Mouse (Mus musculus): ENCODE data around the gene AC129217.1. TPM values are rescaled to one million over a fixed set of nuclear protein-coding genes. Genes with fewer than 3 reads are reported as not detected.
A peak's percentile ranks its signal among the peaks of the same experiment; 100 is the strongest.
"Not testable (repeated sequence)": the region's sequence is repeated elsewhere in the genome, so short reads cannot be mapped to it uniquely, and the experiment has no call there.

AC129217.1 gene
- total RNA-seq, 2 experiments from 2014 or later = not detected

DNA sequence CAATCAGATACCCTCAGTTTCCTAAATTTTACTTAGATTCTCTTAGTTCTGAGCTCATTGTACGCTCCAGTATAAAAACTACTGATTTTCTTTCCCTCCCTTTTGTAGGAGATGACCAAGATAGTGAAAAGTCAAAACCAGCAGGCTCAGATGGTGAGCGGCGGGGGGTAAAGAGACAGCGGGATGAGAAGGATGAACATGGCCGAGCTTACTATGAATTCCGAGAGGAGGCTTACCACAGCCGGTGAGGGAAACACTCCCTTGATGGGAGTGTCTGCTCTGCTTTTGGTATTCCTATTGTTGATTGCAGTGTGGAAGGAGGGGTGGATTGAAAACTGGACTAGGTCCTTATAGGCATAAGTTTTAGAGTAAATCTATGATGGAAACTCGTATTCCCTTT, 6.9 kb upstream of the AC129217.1 start:
- no peak for ATAC-seq (replicated peaks; ENCODE audit: poor library complexity)

DNA sequence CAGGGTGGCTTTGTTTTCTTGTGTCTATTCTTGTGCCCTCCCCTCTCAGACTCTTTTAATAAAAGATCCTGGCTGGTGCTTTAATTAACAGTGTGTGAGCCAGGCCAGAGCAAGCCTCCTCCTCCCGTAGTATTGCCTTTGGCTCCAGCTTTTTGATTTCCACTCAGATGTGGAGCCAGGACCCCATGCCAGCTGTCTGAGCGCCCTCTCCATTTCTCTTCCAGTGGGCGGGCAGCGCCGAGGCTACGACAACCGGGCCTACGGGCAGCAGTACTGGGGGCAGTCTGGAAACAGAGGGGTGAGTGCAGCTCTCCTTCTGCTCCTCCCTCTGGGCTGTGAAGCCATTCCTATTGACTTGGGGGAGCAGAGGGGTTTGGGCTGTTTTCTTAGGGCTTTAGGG, 1.1 kb downstream of the AC129217.1 start:
- ATAC-seq (replicated peaks; ENCODE audit: poor library complexity) = no peak

DNA sequence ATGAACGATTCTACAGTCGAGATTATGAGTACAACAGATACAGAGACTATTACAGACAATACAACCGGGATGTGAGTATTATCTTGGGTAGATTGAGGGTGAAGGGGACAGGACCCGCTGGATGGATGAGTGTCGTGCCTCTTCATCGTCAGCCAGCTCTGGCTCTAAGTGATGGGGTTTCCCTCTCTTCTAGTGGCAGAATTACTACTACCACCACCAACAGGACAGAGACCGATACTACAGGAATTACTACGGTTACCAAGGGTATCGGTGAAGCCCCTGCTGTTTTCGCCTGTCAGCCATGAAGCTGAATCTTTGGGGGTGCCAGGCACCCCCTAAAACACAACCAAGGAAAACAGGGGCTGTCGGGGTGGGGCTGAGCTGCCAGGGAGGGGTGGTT, 1.7 kb downstream of the AC129217.1 start:
- ATAC-seq (replicated peaks; ENCODE audit: poor library complexity) = 0 out of 2 replicates have a peak, but pooled peaks have one; percentile 27

DNA sequence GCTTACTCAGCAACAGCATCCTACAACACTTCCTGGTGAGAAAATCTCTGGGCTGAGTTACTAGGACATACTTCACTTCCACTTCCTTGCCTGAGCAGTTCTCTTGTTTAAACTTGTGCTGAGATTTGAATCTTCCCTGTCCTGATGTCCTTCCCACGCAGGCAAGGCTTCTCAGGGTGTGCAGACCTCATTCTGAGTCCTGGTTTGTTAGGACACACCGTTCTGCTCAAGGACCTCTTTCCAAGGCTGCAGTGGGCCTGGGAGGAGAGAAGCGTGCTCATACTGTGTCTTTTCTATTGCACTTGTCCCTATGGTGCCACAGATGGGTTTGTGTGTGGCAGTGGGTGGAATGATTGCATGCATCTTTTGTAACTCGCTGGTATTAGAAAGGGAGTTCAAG, 3.4 kb downstream of the AC129217.1 start:
- ATAC-seq (replicated peaks; ENCODE audit: poor library complexity) = no peak

DNA sequence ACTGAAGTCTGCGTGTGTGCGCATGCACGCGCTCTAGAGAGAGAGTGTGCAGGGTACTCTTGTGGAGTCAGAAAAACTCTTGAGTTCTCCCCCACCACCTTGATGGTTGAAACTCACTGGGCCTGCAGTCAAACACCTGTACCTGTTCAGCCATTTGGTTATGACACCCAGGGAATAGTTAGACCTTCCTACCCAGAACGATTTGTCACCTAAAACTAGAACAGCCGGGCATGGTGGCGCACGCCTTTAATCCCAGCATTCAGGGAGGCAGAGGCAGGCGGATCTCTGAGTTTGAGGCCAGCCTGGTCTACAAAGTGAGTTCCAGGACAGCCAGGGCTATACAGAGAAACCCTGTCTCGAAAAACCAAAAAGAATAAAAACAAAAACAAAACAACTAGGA, 6.8 kb downstream of the AC129217.1 start:
- not testable (repeated sequence) for ATAC-seq (replicated peaks; ENCODE audit: poor library complexity)

DNA sequence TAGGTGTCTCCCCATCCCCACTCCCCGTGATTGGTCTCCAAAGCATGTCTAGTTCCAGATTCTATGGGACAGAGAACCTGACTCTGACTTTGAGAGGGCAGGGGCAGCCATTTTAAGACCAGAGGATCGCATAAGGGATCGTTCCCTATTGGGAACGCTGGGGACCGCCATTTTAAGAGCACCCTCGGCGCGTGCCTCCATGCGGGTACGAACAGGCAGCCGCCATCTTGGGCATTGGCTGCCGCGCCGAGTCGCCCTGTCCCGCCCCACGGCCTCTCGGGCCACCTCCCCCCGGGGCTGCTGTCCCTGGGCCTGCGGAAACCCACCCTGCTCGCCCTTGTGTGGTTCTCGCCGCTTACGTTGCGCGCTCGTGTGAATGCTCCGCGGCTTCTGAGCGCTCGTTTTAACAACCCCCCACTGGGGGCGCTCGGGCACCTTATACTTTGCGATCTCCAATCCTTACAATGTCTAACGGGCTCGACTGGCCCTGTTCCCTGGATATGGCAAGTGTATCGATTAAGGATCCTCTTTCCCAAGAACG, 7.7 kb downstream of the AC129217.1 start, which contains the start of gene Bscl2:
TSS of gene Bscl2 (plus strand) at position 217 of the 541 bp plus-strand sequence.
- peak; percentile 83 for ATAC-seq (replicated peaks; ENCODE audit: poor library complexity)

DNA sequence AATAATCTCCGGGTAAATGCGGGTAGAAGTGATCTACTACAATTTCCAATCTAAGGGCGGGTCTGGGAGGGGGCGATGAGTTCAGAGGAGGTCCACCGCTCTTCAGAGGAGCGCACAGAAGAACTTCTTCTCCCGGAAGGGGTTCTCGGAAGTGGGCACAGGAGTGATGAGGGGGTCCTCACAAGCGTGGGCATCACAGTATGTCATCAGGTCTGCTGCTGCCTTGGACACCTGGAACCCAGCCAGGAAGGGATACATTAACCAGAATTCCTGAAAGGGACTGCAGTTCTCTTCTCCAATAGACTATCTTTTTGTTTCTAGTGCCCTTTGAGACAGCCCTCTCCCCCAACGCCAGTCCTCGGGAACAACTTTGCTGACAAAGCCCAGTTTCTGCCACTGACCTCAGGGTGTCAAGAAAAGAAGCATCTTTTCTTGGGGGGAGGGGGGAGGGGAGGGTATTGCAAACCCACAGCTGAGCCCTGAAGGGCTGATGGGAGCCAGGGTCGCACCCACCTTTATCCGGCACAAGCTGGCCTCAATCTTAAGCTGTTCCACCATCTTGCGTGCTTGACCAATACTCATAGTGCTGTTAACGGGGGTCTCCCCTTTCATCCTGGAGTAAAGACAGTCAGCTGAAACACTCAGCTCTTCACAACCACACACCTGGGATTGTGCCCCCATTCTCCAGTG, 8.6 kb downstream of the AC129217.1 start:
- ATAC-seq (replicated peaks; ENCODE audit: poor library complexity) = peak; percentile 5; the same call in 1 of the 2 replicates

DNA sequence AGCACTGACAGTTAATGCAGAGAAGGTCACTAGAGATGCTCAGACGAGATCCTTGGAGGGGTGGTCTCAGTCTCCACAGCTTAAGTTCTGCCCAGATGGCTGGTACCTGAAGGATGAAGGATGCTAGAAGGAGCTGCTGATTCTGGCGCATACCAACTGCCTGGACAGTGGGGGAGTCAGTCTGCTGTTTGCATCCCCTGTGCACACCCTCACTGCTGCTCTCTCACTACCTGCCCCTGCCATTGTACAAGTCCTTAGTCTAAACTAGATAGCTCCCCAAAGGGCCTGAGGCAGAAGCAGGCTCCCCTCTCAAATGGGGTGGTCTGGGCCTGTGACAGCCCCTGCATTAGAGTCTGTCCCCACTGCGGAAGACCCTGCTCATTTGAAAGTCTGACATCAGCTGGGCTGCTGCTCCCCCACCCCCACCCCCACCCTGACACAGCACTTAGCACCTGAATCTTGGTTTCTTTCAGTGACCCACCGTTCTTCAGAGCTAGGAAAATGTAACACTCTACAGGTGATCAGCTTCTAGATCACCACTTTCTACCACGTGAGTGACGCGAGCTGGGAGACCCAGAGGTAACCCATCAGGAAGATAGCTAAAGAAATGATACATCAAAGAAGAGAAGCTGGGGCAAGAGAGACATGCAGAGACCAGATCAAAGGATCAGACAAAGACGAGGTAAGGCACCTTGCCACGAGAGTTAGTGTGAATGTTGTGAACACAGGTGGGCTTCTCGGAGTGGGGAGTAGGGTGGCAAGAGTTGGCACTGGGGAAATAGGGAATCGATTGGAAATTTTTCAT, 9.7 kb downstream of the AC129217.1 start, which contains the start of gene Gng3:
TSS of gene Gng3 (minus strand) at position 92 of the 805 bp plus-strand sequence.
- no peak for ATAC-seq (replicated peaks; ENCODE audit: poor library complexity)

DNA sequence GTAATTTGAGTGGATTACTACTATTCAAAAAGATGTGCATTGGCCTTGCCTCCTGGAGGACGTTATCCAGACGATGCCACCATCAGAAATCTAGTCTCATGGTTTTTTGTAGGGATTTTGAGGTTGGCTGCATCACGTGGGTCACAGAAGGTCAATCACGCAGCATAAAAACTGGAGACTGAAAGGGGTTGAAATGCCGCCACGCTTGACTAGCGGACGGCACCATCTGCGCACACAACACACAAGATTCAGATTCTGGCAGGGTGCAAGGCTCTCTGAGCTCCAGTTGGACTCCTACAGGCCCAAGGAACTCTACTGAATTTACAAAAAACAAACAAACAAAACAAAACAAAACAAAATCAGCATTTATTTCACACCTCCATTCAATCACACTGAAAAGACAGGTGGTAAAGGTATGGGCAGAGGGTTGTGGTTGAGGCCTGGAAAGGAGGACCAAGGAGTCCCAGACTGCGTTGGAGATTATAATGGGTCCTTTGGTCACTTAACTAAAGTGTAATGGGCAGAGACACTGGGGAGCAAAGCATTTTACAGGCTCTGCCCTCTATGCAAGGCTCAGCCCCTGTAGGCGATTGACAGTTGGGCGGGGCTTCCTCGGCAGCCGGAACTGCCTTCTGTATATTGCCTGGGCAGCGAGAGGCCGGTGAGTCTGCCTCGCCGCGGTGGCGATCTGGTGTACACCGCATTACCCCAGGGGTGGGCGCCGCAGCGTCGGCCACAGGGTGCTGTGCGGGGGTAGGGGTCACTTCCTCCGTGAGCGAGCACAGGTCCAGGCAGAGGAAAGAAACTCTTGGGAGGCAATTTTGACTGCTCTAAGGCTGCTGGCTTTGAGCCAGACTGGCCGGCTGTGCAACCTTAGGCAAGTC, 10.6 kb downstream of the AC129217.1 start:
- ATAC-seq (replicated peaks; ENCODE audit: poor library complexity) = peak; percentile 56

DNA sequence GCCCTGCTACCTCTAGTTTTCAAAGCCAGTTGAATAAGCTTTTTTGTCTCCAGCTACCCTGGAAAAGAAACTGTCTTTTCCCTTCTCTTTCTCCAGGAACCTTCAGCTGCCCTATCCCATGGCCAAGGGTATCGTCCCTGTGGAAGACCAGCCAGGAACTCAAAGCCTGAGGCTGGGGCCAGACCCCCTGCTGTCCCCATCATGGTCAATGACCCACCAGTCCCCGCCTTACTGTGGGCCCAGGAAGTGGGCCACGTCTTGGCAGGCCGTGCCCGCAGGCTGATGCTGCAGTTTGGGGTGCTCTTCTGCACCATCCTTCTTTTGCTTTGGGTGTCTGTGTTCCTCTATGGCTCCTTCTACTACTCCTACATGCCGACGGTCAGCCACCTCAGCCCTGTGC, 11.4 kb downstream of the AC129217.1 start:
- ATAC-seq (replicated peaks; ENCODE audit: poor library complexity) = no peak

DNA sequence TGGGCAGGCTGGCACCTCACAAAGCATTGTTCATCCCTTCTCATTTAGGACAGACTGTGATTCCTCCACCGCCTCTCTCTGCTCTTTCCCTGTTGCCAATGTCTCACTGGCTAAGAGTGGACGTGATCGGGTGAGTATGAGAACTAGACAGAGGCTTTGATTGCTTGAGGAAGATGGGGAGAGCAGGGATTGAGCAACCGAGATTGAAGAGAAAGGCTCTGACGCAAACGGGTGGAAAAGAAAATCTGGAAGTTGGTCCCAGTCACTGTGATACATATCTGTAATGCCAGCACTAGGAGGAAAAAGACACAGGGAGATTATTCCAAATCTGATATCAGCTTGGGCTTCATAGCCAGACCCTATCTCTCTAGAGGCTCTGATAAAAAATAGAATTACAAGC, 13.4 kb downstream of the AC129217.1 start:
- ATAC-seq (replicated peaks; ENCODE audit: poor library complexity) = no peak

DNA sequence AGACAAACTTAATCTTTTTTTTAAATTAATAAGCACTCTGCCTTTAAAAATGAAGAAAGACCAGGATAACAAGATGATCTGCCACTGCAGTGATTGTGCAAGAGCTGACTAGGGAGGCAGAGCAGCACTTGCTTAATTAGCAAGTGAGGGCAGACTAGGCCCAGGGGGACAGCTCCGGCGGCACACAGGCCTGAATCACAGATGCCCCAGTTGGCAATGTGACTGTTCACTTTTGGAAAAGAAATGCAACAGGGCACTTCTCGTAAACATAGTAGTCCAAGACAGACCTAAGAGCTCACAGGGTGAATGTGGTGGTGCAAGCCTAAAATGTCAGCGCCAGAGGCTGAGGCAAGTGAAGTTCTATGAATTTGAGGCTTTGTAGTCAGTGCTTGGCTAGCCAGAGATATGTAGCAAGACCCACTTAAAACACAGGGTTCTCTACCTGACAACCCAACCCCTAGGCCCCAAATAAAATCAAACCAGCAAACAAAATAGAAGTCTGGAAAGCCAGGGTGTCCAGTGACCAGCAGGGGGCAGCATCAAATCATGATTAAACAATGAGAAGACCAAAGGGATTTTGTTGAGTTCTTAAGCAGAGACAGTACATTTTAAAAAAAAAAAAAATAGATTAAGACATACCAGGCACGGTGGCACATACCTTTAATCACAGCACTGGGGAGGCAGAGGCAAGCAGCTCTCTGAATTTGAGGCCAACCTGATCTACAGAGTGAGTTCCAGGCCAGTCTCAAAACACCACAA, 15.0 kb downstream of the AC129217.1 start:
- ATAC-seq (replicated peaks; ENCODE audit: poor library complexity) = peak; percentile 66

DNA sequence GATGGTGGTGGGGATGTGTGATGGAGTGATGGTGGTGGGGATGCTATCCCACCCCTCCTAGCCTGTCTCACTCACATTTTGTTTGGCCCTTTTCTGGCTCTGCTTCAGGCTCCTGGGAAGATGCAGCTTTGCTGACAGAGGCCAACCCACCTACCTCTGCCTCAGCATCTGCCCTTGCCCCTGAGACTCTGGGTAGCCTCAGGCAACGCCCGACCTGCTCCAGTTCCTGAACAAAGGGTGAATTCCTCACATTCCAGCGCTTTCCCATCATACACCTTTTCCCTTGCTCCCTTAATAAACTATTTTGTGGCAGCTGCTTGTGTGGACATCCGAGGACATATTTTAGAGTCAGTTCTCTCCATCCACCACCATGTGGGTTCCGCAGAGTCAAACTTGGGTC, 18.8 kb downstream of the AC129217.1 start:
- no peak for ATAC-seq (replicated peaks; ENCODE audit: poor library complexity)

DNA sequence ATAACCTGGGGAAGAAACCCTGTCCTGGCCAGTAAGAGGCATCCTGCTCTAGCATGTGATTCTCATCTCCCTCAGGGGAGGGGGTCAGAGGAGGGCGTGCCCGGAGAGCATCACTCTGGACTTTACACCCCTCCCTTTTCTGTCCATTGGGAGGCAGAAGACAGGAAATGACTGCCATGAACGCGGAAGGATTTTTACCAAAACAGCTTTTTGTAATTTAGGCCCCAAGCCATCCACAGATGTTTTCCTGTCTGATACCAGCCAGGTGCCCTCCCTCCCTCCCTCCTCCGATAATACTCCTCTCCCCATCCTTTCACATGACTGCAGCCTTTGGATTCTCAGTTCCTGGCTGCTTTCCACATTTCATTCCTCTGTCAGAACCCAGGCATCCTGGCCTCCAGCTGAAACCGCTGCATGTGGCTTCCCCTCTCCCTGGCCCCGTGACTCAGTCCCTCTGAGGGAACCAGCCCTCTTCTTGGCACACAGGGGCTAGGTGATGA, 20.9 kb downstream of the AC129217.1 start, which contains the start of gene Lrrn4cl:
TSS of gene Lrrn4cl (plus strand) at position 367 of the 500 bp plus-strand sequence.
- no peak for ATAC-seq (replicated peaks; ENCODE audit: poor library complexity)

DNA sequence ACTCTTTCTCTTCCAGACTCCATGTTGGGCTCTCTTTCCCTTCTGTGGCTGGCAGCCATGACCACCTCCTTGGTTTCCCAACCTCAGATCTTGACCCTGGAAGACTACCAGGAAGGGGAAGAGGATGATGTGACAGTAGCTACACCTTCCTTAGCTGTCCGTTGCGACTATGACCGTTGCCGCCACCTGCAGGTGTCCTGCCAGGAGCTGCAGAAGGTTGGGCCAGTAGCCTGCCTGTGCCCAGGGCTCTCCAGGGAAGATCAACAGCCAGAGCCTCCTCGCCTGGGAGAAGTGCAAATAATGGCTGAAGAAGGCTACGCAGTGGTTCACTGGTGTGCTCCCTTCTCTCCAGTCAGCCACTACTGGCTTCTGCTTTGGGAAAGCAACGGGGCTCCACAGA, 22.1 kb downstream of the AC129217.1 start:
- ATAC-seq (replicated peaks; ENCODE audit: poor library complexity) = no peak

DNA sequence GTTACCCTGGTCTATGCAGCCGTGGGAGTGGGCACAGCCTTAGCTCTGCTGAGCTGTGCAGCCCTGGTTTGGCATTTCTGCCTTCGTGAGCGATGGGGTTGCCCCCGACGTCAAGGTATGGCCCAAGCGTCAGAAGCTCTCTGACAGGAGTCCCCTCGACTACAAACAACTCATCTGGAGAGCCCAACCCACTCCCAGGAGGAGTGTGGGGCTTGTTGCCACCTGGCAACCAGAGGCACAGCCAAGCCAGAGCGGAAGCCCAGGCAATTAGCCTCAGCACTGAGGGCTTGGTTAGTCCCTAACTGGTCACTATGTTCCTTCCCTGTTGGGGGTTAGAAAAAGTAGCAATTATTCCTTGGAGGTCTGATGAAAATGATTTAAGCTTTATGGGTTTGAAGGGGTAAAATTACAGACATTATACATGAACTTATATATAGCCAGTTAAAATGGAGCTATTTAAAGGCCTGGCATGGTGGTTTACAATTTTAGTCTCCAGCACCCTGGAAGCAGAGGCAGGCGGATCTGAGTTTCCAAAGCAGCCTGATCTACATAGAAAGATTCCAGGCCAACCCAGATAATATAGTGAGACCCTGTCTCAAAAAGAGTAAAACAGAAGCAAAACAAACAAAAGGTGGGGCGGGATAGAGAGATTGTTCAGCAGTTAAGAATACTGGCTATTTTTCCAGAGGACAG, 22.8 kb downstream of the AC129217.1 start:
- ATAC-seq (replicated peaks; ENCODE audit: poor library complexity) = no peak

DNA sequence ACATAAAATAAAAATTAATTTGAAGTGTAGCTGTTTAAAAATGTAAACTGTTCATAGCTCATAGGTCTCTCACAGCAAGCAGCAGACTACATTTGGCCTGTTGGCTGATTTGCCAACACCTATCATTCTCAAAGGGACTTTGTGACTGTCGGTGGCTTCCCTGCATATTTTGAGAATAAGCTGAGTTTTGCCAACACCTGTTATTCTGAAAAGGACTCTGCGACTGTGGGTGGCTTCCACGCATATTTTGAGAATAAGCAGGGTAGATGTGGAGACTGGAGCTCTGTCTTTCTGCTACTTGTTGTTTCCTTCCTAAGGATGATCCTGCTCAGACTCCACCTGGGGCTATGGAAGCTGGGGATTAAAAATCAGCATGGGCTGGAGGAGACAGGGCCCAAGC, 23.5 kb downstream of the AC129217.1 start:
- ATAC-seq (replicated peaks; ENCODE audit: poor library complexity) = no peak

DNA sequence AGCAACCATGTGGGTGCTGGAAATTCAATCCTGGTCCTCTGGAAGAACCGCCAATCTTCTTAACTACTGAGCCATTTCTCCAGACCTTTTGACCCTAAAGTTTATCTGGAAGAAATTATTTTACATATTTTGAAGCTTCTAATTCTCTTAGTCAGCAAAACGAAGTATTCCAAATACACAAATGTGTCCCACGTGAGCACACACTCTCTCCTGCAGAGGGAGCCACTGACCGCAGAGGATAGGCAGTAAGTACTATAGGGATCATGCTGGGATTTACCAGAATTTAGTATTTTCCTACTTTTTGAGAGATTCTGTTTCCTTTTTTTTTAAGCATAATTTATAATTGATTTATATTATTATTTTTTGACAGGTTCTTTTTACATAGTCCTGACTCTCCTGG, 28.1 kb downstream of the AC129217.1 start:
- ATAC-seq (replicated peaks; ENCODE audit: poor library complexity) = peak; percentile 80

DNA sequence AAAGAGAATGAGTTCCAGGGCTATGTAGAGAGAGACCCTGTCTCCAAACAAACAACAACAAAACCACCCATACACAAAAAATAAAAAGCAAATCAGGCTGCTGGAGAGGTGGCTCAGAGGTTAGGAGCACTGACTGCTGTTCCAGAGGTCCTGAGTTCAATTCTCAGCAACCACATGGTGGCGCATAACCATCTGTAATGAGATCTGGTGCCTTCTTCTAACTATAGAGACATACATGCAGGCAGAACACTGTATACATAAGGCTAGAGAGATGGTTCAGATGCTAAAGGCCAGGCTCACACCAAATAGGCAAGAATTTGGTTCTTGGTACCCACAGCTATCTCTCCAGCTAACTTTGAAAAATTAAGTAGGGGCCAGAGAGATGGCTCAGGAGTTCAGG, 29.4 kb downstream of the AC129217.1 start:
- no peak for ATAC-seq (replicated peaks; ENCODE audit: poor library complexity)

Data from megakaryocyte progenitor cell, adult 5-6 weeks (primary cell).